Mouse (Mus musculus) adrenal gland, adult (tissue): ENCODE data around the gene Herc3.

Experiments
- DNase-seq, 2 experiments: peaks; one replicate each; pipeline ENCODE4 v3.0.0; 2022 to 2023; ENCODE audit warnings: low spot score in 1 of 2; ENCODE audit not compliant: inconsistent age in 2 of 2

Gene Herc3

GRCm38 (mm10) chr6:58965071-58965831 lies 134.0 kb downstream of the Herc3 start:
- no peak for DNase-seq

- peak; percentile 55 to 71 for DNase-seq
Observed at GRCm38 (mm10) chr6:58968272-58968671, 137.0 kb downstream of the Herc3 start.
